Mouse (Mus musculus): ENCODE data around the gene Sema5a. TPM values are rescaled to one million over a fixed set of nuclear protein-coding genes. Genes with fewer than 3 reads are reported as not detected.

Sema5a gene
- polyA plus RNA-seq, 1 experiment from 2014 or later: 4.4 TPM

GRCm38 (mm10) chr15:32487968-32488367 is 243.4 kb downstream of the Sema5a start:
- no peak overlapping the region for H3K4me2 ChIP-seq
- no peaks in the 10 kb centered on the region for H3K4me1 ChIP-seq (replicated peaks; ENCODE audit: control insufficient read depth, insufficient read depth, low read length)
- no peaks in the 10 kb centered on the region for H3K36me3 ChIP-seq (ENCODE audit: control insufficient read depth, insufficient read depth, low read length)
- H3K27me3 ChIP-seq (replicated peaks; ENCODE audit: control insufficient read depth, insufficient read depth, low read length): no peaks in the 10 kb centered on the region
- no peak overlapping the region for H3K9ac ChIP-seq (ENCODE audit: low read depth, low read length)
- no peak for ATAC-seq (replicated peaks; ENCODE audit: low FRiP score)
- H3K4me3 ChIP-seq (ENCODE audit: low read depth, low read length): no peak overlapping the region
- H3K9me3 ChIP-seq (ENCODE audit: control insufficient read depth, low read length): no peaks in the 10 kb centered on the region
- DNase-seq (ENCODE audit: low spot score): no peak
- no peak overlapping the region for H3K27ac ChIP-seq (ENCODE audit: low read depth, low read length)
- WGBS: 48% methylated on average over 1 of the region's 1 CpGs

GRCm38 (mm10) chr15:32494219-32494618 is 249.6 kb downstream of the Sema5a start:
- no peaks in the 10 kb centered on the region for H3K4me1 ChIP-seq (replicated peaks; ENCODE audit: control insufficient read depth, insufficient read depth, low read length)
- H3K27me3 ChIP-seq (replicated peaks; ENCODE audit: control insufficient read depth, insufficient read depth, low read length): no peaks in the 10 kb centered on the region
- H3K27ac ChIP-seq (ENCODE audit: low read depth, low read length): no peak overlapping the region
- H3K36me3 ChIP-seq (ENCODE audit: control insufficient read depth, insufficient read depth, low read length): no peaks in the 10 kb centered on the region
- no peak overlapping the region for H3K9ac ChIP-seq (ENCODE audit: low read depth, low read length)
- H3K9me3 ChIP-seq (ENCODE audit: control insufficient read depth, low read length): no peaks in the 10 kb centered on the region
- DNase-seq (ENCODE audit: low spot score) (no peak), ATAC-seq (replicated peaks; ENCODE audit: low FRiP score) (no peak)
- H3K4me2 ChIP-seq: no peak overlapping the region
- H3K4me3 ChIP-seq (ENCODE audit: low read depth, low read length): no peak overlapping the region
- 70% methylated on average over 5 of the region's 5 CpGs for WGBS

- no peaks in the 10 kb centered on the region for H3K9me3 ChIP-seq (ENCODE audit: control insufficient read depth, low read length)
- no peaks in the 10 kb centered on the region for H3K27me3 ChIP-seq (replicated peaks; ENCODE audit: control insufficient read depth, insufficient read depth, low read length)
- no peak overlapping the region for H3K4me3 ChIP-seq (ENCODE audit: low read depth, low read length)
- no peak overlapping the region for H3K9ac ChIP-seq (ENCODE audit: low read depth, low read length)
- ATAC-seq (replicated peaks; ENCODE audit: low FRiP score) (no peak), DNase-seq (ENCODE audit: low spot score) (no peak)
- H3K4me1 ChIP-seq (replicated peaks; ENCODE audit: control insufficient read depth, insufficient read depth, low read length): no peaks in the 10 kb centered on the region
- no peak overlapping the region for H3K27ac ChIP-seq (ENCODE audit: low read depth, low read length)
- WGBS: 47% methylated on average over 1 of the region's 1 CpGs
- no peak overlapping the region for H3K4me2 ChIP-seq
- H3K36me3 ChIP-seq (ENCODE audit: control insufficient read depth, insufficient read depth, low read length): no peaks in the 10 kb centered on the region
Observed at GRCm38 (mm10) chr15:32494899-32495298, 250.3 kb downstream of the Sema5a start.

- WGBS: 71% methylated on average over 4 of the region's 4 CpGs
- no peak for ATAC-seq (replicated peaks; ENCODE audit: low FRiP score)
- no peak overlapping the region for H3K4me2 ChIP-seq
- no peaks in the 10 kb centered on the region for H3K27me3 ChIP-seq (replicated peaks; ENCODE audit: control insufficient read depth, insufficient read depth, low read length)
- no peak for DNase-seq (ENCODE audit: low spot score)
- no peaks in the 10 kb centered on the region for H3K4me1 ChIP-seq (replicated peaks; ENCODE audit: control insufficient read depth, insufficient read depth, low read length)
- H3K27ac ChIP-seq (ENCODE audit: low read depth, low read length): no peak overlapping the region
- no peak overlapping the region for H3K4me3 ChIP-seq (ENCODE audit: low read depth, low read length)
- no peaks in the 10 kb centered on the region for H3K9me3 ChIP-seq (ENCODE audit: control insufficient read depth, low read length)
- H3K9ac ChIP-seq (ENCODE audit: low read depth, low read length): no peak overlapping the region
- H3K36me3 ChIP-seq (ENCODE audit: control insufficient read depth, insufficient read depth, low read length): no peaks in the 10 kb centered on the region
Observed at GRCm38 (mm10) chr15:32496880-32497279, 252.3 kb downstream of the Sema5a start.

DNA sequence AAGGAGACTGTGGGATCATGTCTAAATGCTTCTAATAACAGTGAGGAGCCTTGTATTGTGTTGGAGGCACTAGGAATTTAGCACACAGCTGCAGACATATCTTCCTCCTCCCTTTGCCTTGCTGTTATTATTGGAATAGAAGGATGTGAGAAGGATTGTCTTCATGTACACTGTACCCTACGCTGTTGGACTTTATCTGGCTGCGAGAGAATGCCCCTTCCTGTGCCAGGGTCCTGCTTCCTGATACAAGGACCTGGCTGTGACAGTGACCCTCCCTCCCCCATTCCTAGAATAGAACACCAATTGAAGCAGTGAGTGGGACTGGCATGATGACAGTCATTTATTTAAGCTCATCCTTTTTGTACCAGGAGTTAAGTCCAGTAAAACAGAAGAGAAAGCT is 261.3 kb downstream of the Sema5a start:
- no peaks in the 10 kb centered on the region for H3K9me3 ChIP-seq (ENCODE audit: control insufficient read depth, low read length)
- H3K36me3 ChIP-seq (ENCODE audit: control insufficient read depth, insufficient read depth, low read length): no peaks in the 10 kb centered on the region
- H3K9ac ChIP-seq (ENCODE audit: low read depth, low read length): no peak overlapping the region
- no peak overlapping the region for H3K4me2 ChIP-seq
- H3K27me3 ChIP-seq (replicated peaks; ENCODE audit: control insufficient read depth, insufficient read depth, low read length): no peaks in the 10 kb centered on the region
- no peaks in the 10 kb centered on the region for H3K4me1 ChIP-seq (replicated peaks; ENCODE audit: control insufficient read depth, insufficient read depth, low read length)
- no peak for DNase-seq (ENCODE audit: low spot score)
- H3K27ac ChIP-seq (ENCODE audit: low read depth, low read length): no peak overlapping the region
- ATAC-seq (replicated peaks; ENCODE audit: low FRiP score): no peak
- WGBS: 54% methylated on average over 2 of the region's 2 CpGs
- H3K4me3 ChIP-seq (ENCODE audit: low read depth, low read length): no peak overlapping the region

DNA sequence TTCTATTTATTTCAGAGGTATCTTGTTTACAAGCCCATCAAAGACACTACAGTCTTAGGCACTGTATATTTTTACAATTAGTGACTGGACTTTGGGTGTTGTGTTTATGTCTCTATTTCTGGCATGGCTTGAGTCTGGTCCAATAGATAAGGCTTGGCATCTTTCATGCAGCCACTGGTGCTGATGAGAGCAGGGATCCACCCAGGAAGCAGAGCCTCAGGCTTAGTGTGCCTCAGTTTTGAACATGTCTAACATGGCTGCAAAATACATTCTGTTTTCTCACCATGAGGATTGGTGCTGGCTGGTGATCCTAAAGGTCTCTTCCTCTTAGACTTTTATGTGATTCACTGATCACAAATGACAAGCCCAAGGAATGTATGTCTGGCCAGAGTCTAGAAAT is 263.7 kb downstream of the Sema5a start:
- Histone ChIP-seq H3K9me3 (ENCODE audit: control insufficient read depth, low read length) (no peaks in the 10 kb centered on the region), H3K4me1 (replicated peaks; ENCODE audit: control insufficient read depth, insufficient read depth, low read length) (no peaks in the 10 kb centered on the region), H3K4me2 (no peak overlapping the region), H3K27ac (ENCODE audit: low read depth, low read length) (no peak overlapping the region), H3K27me3 (replicated peaks; ENCODE audit: control insufficient read depth, insufficient read depth, low read length) (no peaks in the 10 kb centered on the region), H3K9ac (ENCODE audit: low read depth, low read length) (no peak overlapping the region), H3K36me3 (ENCODE audit: control insufficient read depth, insufficient read depth, low read length) (no peaks in the 10 kb centered on the region), H3K4me3 (ENCODE audit: low read depth, low read length) (no peak overlapping the region)
- ATAC-seq (replicated peaks; ENCODE audit: low FRiP score) (no peak), DNase-seq (ENCODE audit: low spot score) (no peak)

GRCm38 (mm10) chr15:32514877-32515276 is 270.3 kb downstream of the Sema5a start:
- Histone ChIP-seq H3K9me3 (ENCODE audit: control insufficient read depth, low read length) (no peaks in the 10 kb centered on the region), H3K4me1 (replicated peaks; ENCODE audit: control insufficient read depth, insufficient read depth, low read length) (no peaks in the 10 kb centered on the region), H3K4me2 (no peak overlapping the region), H3K9ac (ENCODE audit: low read depth, low read length) (no peak overlapping the region), H3K36me3 (ENCODE audit: control insufficient read depth, insufficient read depth, low read length) (no peaks in the 10 kb centered on the region), H3K4me3 (ENCODE audit: low read depth, low read length) (no peak overlapping the region), H3K27me3 (replicated peaks; ENCODE audit: control insufficient read depth, insufficient read depth, low read length) (no peaks in the 10 kb centered on the region), H3K27ac (ENCODE audit: low read depth, low read length) (no peak overlapping the region)
- no peak for ATAC-seq (replicated peaks; ENCODE audit: low FRiP score)
- 29% methylated on average over 1 of the region's 1 CpGs for WGBS
- no peak for DNase-seq (ENCODE audit: low spot score)

DNA sequence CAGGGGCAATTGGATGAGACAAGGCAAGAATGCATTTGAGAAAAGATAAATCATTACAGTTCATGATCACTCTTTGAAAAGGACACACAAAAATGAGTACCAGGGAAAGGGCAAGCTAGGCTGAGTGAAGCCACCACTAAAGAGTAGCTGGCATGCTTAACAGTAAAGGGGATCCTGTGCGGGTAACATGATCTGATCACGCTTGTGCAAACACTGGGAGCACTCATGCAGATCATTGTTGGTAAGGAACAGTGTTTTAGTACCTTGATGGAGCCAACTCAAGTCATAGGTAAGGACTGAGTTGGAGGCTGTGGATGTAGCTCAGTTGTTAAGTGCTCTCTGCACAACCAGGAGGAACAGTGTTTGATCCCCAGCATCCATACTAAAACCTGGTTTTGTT is 273.3 kb downstream of the Sema5a start:
- Histone ChIP-seq H3K27ac (ENCODE audit: low read depth, low read length) (no peak overlapping the region), H3K4me2 (no peak overlapping the region), H3K27me3 (replicated peaks; ENCODE audit: control insufficient read depth, insufficient read depth, low read length) (no peaks in the 10 kb centered on the region), H3K4me3 (ENCODE audit: low read depth, low read length) (no peak overlapping the region), H3K36me3 (ENCODE audit: control insufficient read depth, insufficient read depth, low read length) (no peaks in the 10 kb centered on the region), H3K4me1 (replicated peaks; ENCODE audit: control insufficient read depth, insufficient read depth, low read length) (no peaks in the 10 kb centered on the region), H3K9me3 (ENCODE audit: control insufficient read depth, low read length) (no peaks in the 10 kb centered on the region), H3K9ac (ENCODE audit: low read depth, low read length) (no peak overlapping the region)
- 82% methylated on average over 2 of the region's 2 CpGs for WGBS
- no peak for DNase-seq (ENCODE audit: low spot score)
- no peak for ATAC-seq (replicated peaks; ENCODE audit: low FRiP score)

DNA sequence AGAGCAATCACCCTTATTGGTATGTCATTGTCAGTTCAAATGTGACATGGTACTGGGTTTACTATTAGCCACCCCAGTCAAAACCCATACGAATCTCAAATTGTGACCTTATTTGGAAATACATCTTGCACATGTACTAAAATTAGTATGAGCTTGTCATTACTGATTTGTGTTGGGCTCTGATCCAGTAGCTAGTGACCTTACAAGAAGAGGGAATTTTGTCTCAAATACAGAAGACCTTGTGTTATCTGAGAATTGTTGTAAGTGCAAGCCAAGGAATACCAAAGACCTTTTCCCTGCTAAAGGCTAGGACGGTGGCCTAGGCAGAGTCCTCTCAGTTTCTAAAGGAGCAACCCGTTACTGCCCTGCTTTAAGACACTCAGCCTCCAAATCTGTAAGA is 287.9 kb downstream of the Sema5a start:
- WGBS: 74% methylated on average over 3 of the region's 3 CpGs
- H3K4me3 ChIP-seq (ENCODE audit: low read depth, low read length): no peak overlapping the region

More for the DNA sequence above, 287.9 kb downstream of the Sema5a start:
- no peaks in the 10 kb centered on the region for H3K27me3 ChIP-seq (replicated peaks; ENCODE audit: control insufficient read depth, insufficient read depth, low read length)
- no peaks in the 10 kb centered on the region for H3K9me3 ChIP-seq (ENCODE audit: control insufficient read depth, low read length)
- ATAC-seq (replicated peaks; ENCODE audit: low FRiP score) (no peak), DNase-seq (ENCODE audit: low spot score) (no peak)
- H3K27ac ChIP-seq (ENCODE audit: low read depth, low read length): no peak overlapping the region
- no peak overlapping the region for H3K4me2 ChIP-seq
- H3K9ac ChIP-seq (ENCODE audit: low read depth, low read length): no peak overlapping the region
- H3K4me1 ChIP-seq (replicated peaks; ENCODE audit: control insufficient read depth, insufficient read depth, low read length): no peaks in the 10 kb centered on the region
- H3K36me3 ChIP-seq (ENCODE audit: control insufficient read depth, insufficient read depth, low read length): no peaks in the 10 kb centered on the region
